Mouse (Mus musculus) G1E (cell line): ENCODE measurements around the gene Sfn.

Experiments used
- CTCF ChIP-seq: IDR thresholded peaks from 2 replicates; pipeline ENCODE4 v1.5.1; 2012; ENCODE audit warnings: low read depth, low read length, inconsistent platforms, mixed read lengths
- GATA1 ChIP-seq: IDR thresholded peaks from 2 replicates; pipeline ENCODE4 v1.6.1; 2012; ENCODE audit warnings: borderline replicate concordance, low read length, inconsistent platforms, mixed read lengths
- GATA2 ChIP-seq: IDR thresholded peaks from 2 replicates; pipeline ENCODE4 v1.6.1; 2012; ENCODE audit warnings: low read depth, low read length, inconsistent platforms, borderline replicate concordance

DNA sequence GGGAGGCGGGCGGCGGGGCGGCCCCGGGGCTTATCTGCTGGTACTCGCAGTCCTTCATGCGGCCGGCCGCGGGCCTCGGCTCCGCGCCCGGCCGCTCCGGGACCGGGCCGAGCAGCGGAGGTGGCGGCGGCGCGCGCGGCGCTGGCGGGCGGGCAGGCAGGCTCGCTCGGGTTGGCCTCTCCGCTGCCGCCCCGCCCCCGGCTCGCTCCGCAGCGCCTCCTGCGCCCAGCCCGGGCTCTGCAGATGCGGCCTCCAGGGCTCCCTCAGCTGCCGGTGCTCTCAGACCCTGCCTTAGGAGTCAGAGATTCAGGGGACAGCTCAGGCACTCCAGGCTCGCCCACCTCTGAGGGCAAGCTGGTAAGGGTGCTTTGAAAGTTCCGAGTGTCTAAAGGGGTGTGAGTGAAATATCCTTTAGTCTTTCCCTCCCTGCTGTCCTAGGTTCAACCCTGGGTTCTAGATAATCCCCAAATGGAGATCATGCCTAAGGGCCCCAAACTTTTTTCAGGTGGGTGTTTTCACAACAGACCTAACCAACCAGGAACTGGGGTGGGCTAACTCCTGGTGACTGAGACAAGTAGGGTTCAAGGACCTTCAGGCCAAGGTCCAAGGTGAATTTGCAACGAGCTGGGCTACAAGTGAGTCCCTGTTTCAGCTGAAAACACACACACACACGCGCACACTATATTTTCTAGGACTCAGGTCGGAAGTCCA, 31.5 kb upstream of the Sfn start:
- peak; percentile 55; the same call in 1 of the 2 replicates for TF ChIP-seq CTCF
- no peak for TF ChIP-seq GATA2
- no peak for TF ChIP-seq GATA1
